Mouse (Mus musculus): ENCODE data around the gene Mindy4.

DNA sequence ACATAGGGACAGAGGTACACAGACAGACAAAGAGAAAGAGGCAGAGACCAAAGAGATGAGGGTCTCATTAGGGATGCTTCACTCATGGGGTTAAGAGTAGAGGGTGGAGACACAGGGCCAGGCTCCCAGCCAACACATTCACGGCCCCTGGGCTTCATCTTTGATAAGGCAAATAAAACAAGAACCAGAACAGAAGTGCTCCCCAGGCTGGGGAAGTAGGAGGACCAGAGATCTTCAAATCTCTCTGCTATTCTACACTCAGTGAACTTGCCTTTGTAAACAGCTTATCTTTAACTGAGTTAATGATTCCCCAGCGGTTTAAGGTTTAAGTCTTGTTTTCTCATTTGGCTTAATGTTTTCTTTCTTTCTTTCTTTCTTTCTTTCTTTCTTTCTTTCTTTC, 27.7 kb upstream of the Mindy4 start:
- no peak for TF ChIP-seq EP300 (optimal IDR thresholded peaks at IDR 0.05)
- TF ChIP-seq CTCF (IDR thresholded peaks at IDR 0.05; ENCODE audit: low read depth) = no peak

All from stomach, postnatal 0 days (tissue).